Mouse (Mus musculus): ENCODE measurements around the gene Gsg1l.

GRCm38 (mm10) chr7:126019321-126019720 lies 62.9 kb downstream of the Gsg1l start:
- no peak for TF ChIP-seq FLI1 (IDR thresholded peaks at IDR 0.05; ENCODE audit: low read length)
- no peak for TF ChIP-seq GATA1 (IDR thresholded peaks at IDR 0.05; ENCODE audit: borderline replicate concordance, low read length)
